Mouse (Mus musculus) limb, embryonic 12.5 days (tissue): ENCODE results near the gene Cobll1. TPM values are rescaled to one million over a fixed set of nuclear protein-coding genes. Genes with fewer than 3 reads are reported as not detected.

Experiments
- ATAC-seq: fragments of 200-750 bp; cut with Nextera tagmentation; 2 replicates; pipeline ENCODE4 v1.8.0; 2017; ENCODE audit warnings: low read depth, moderate TSS enrichment; ENCODE audit not compliant: insufficient number of reproducible peaks, insufficient read depth, low FRiP score, low TSS enrichment
- H3K27ac ChIP-seq: fragments of 300-500 bp; sonication (generic); 2 replicates; pipeline ENCODE4 v1.5.1; 2016; ENCODE audit warnings: mild to moderate bottlenecking, moderate library complexity
- H3K27me3 ChIP-seq: fragments of 300-500 bp; sonication (generic); 2 replicates; pipeline ENCODE4 v1.6.1; 2016; ENCODE audit warnings: mild to moderate bottlenecking, moderate library complexity
- H3K36me3 ChIP-seq: fragments of 300-500 bp; sonication (generic); 2 replicates; pipeline ENCODE4 v1.6.1; 2016; ENCODE audit warnings: mild to moderate bottlenecking, moderate library complexity
- H3K4me1 ChIP-seq: fragments of 300-500 bp; sonication (generic); replicated peaks from 2 replicates; pipeline ENCODE4 v1.6.1; 2016
- H3K4me2 ChIP-seq: fragments of 300-500 bp; sonication (generic); 2 replicates; pipeline ENCODE4 v1.6.1; 2016; ENCODE audit warnings: mild to moderate bottlenecking, moderate library complexity
- H3K4me3 ChIP-seq: fragments of 300-500 bp; sonication (generic); replicated peaks from 2 replicates; pipeline ENCODE4 v1.5.1; 2016; ENCODE audit warnings: mild to moderate bottlenecking
- H3K9ac ChIP-seq: fragments of 300-500 bp; sonication (generic); replicated peaks from 2 replicates; pipeline ENCODE4 v1.6.1; 2016; ENCODE audit warnings: mild to moderate bottlenecking, moderate library complexity
- H3K9me3 ChIP-seq: fragments of 300-500 bp; sonication (generic); 2 replicates; pipeline ENCODE4 v1.6.1; 2016; ENCODE audit warnings: mild to moderate bottlenecking, moderate library complexity
- WGBS: fragments of 180-500 bp; shearing (Covaris S2); methylation state at CpG from one replicate; pipeline ENCODE4 v1.1.7; 2016; 5-methylcytosine and 5-hydroxymethylcytosine counted together
- polyA plus RNA-seq: library from polyadenylated mRNA; unstranded; fragments of >200 nt; fragmentation: Nextera tagmentation; extraction: Ambion mirVana; gene quantifications from 2 replicates; pipeline ENCODE4 v1.2.1, GENCODE M21; 2016

The Cobll1 gene
- polyA plus RNA-seq, 1 experiment from 2014 or later, result 1.8 TPM

DNA sequence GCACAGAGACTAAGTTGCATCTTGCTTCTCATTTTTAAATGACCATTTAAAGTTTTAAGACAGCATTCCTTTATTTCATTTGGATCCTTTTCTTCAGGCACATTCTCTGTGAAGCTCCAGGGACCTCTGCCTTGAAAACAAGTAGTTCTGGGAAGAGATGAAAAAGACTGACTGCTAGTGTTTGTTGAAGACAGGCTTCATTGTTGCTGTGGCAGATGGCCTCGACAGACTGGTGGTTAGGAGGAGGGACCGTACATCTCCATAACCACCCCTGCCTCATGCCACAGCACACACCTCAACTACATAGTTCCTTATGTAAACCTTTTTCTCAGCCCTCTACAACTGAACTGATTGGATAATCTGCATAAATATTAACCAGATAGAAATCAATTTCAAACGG lies 161.7 kb downstream of the Cobll1 start:
- Histone ChIP-seq H3K9ac (no peak overlapping the region), H3K36me3 (no peaks in the 10 kb centered on the region), H3K4me3 (no peak overlapping the region), H3K27ac (no peak overlapping the region), H3K4me2 (no peak overlapping the region), H3K27me3 (no peaks in the 10 kb centered on the region), H3K9me3 (no peaks in the 10 kb centered on the region), H3K4me1 (no peaks in the 10 kb centered on the region)
- no peak for ATAC-seq
- WGBS, result 87% methylated on average over 3 of the region's 3 CpGs

DNA sequence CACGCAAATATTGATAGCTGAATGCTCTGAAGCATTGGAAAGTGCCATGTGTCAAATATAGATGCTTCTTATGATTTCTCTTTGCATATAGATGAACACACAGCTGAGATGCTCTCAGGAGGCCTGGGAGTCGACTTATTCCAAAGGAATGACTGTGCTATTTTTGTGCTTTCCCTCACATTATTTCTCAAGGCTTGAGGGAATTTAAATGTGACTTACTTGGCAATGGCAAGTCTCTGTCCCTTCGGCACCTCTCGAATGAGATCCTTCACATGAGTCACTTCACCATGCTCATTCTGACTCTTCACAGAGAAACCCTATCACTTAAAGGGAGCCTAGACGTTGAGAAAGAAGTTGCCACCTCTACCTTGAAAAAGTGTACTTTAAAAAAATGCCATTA lies 163.4 kb downstream of the Cobll1 start:
- no peak overlapping the region for H3K4me2 ChIP-seq
- no peaks in the 10 kb centered on the region for H3K27me3 ChIP-seq
- H3K4me3 ChIP-seq, result no peak overlapping the region
- no peak overlapping the region for H3K9ac ChIP-seq
- H3K27ac ChIP-seq, result no peak overlapping the region
- H3K9me3 ChIP-seq, result no peaks in the 10 kb centered on the region
- H3K36me3 ChIP-seq, result no peaks in the 10 kb centered on the region
- ATAC-seq, result no peak
- no peaks in the 10 kb centered on the region for H3K4me1 ChIP-seq
- 94% methylated on average over 5 of the region's 5 CpGs for WGBS

DNA sequence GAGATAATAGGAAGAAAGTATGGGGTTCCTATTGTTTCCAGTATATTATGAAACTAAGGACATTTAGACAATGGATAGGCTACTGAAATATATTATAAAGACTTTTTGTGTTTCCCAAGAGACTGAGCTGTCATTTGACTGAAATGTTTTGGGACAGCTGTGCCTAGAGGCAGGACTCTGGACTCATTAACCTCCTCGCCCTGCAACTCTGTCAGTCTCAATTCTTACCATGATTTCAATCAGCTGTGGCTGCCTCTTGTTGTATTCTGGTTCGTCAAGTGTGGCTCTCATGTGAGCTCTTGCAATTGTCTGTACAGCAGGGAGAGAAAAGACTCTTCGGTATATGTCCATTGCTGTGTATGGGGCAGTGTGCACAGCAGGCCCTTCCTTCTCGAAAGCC lies 163.8 kb downstream of the Cobll1 start:
- Histone ChIP-seq H3K4me1 (no peaks in the 10 kb centered on the region), H3K4me2 (no peak overlapping the region), H3K9ac (no peak overlapping the region), H3K4me3 (no peak overlapping the region), H3K36me3 (no peaks in the 10 kb centered on the region), H3K9me3 (no peaks in the 10 kb centered on the region), H3K27me3 (no peaks in the 10 kb centered on the region), H3K27ac (no peak overlapping the region)
- 76% methylated on average over 4 of the region's 4 CpGs for WGBS
- no peak for ATAC-seq

DNA sequence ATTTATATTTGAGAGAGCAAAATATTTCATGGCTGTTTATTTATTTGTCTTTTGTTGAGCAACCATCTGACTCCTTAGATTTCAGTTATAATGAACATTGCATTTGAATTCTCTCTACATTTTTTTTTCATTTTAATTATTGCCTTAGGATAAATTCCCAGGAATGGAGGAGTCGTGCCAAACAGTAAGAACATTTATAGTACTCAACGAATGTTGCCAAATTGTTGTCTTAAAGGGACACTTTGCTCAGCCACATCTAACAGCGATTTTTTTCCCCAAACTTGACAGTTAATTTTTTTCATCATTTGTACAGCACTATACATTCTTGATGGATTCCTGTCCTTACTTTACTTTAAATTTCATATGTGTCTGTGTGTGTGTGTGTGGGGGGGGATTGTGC lies 167.0 kb downstream of the Cobll1 start:
- WGBS, result 74% methylated on average over 3 of the region's 3 CpGs
- Histone ChIP-seq H3K4me2 (no peak overlapping the region), H3K27ac (no peak overlapping the region), H3K27me3 (no peaks in the 10 kb centered on the region), H3K4me1 (no peaks in the 10 kb centered on the region), H3K9me3 (no peaks in the 10 kb centered on the region), H3K4me3 (no peak overlapping the region), H3K9ac (no peak overlapping the region), H3K36me3 (no peaks in the 10 kb centered on the region)
- ATAC-seq, result no peak

DNA sequence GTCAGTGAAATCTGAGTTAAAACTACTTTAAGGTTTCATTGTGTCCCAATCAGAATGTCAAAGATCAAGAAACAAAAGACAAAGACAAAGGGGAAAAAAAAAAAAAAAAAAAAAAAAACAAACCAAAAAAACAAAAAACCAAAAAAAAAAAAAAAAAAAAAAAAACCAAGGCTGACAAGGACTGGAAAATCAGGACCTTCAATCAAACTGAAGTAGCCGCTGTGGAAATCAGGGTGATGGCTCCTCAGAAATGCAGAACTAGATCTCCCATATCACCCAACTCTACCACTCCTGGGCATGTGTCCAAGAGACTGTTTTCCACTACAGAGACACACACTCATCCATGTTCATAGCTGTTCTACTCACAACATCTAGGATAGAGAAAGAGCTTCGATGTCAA lies 185.4 kb downstream of the Cobll1 start:
- Histone ChIP-seq H3K4me1 (no peaks in the 10 kb centered on the region), H3K4me3 (no peak overlapping the region), H3K27me3 (no peaks in the 10 kb centered on the region), H3K27ac (no peak overlapping the region), H3K36me3 (no peaks in the 10 kb centered on the region), H3K4me2 (no peak overlapping the region), H3K9me3 (no peaks in the 10 kb centered on the region), H3K9ac (no peak overlapping the region)
- 87% methylated on average over 2 of the region's 2 CpGs for WGBS
- ATAC-seq, result no peak

DNA sequence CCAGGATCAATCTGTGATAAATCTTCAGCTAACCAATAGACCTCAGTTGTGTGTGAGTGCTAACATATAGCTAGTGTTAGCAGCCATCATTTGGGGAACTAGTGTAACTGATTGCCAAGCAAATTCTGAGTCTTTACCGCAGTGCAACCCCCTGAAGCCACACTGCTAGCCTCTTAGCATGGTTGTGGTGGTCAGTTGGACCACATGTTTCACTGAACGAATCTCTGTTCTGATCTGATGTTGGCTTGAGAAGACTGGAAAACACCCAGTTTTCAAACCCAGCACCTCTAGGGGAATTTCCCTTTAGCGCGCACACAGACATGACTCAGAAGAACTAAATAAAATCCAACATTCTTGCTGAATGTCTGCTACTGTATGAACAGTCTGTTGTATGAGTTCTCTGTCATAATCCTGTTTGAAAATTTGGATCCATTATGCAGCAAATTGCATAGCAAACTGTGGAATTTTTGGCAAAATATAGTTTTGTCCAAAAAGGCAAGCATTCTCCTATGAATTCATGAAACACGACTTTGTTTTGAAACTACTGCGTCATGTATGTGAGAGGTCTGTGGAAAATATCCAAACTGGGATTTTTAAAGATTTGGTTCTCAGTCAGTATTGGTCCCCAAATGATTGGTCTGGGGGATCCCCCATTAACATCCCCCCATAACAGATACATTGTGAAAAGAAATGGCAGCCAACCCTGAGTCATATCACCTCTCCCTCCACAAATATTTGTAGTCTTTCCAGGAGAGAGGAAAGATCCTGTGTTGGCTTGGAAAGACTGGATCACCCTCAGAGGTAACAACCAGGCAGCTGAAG lies 186.8 kb downstream of the Cobll1 start:
- Histone ChIP-seq H3K27me3 (no peaks in the 10 kb centered on the region), H3K9ac (no peak overlapping the region), H3K27ac (no peak overlapping the region), H3K9me3 (no peaks in the 10 kb centered on the region), H3K4me3 (no peak overlapping the region), H3K4me1 (no peaks in the 10 kb centered on the region), H3K36me3 (no peaks in the 10 kb centered on the region), H3K4me2 (no peak overlapping the region)
- WGBS, result 91% methylated on average over 6 of the region's 6 CpGs
- no peak for ATAC-seq

DNA sequence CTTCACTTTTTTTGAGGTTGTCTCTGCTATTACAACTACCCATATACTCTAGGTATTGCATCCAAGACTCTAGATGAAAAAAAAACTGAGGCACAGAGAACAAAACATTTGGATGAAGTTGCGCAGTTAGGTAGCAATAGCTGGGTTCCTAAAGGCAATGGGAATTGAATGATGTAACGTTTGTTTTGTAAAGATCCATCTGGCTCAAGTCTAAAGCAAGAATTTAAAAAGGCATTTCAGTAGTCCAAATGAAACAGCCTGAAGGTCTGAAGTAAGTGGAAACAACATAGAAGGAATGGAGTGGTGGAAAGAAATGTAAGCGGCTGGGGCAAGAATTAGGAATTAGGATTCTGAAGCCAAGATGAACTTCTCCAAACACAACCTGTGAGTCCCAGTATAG lies 188.4 kb downstream of the Cobll1 start:
- Histone ChIP-seq H3K36me3 (no peaks in the 10 kb centered on the region), H3K4me3 (no peak overlapping the region), H3K9ac (no peak overlapping the region), H3K27me3 (no peaks in the 10 kb centered on the region), H3K4me2 (no peak overlapping the region), H3K9me3 (no peaks in the 10 kb centered on the region), H3K4me1 (no peaks in the 10 kb centered on the region), H3K27ac (no peak overlapping the region)
- no peak for ATAC-seq
- WGBS, result 88% methylated on average over 3 of the region's 3 CpGs

DNA sequence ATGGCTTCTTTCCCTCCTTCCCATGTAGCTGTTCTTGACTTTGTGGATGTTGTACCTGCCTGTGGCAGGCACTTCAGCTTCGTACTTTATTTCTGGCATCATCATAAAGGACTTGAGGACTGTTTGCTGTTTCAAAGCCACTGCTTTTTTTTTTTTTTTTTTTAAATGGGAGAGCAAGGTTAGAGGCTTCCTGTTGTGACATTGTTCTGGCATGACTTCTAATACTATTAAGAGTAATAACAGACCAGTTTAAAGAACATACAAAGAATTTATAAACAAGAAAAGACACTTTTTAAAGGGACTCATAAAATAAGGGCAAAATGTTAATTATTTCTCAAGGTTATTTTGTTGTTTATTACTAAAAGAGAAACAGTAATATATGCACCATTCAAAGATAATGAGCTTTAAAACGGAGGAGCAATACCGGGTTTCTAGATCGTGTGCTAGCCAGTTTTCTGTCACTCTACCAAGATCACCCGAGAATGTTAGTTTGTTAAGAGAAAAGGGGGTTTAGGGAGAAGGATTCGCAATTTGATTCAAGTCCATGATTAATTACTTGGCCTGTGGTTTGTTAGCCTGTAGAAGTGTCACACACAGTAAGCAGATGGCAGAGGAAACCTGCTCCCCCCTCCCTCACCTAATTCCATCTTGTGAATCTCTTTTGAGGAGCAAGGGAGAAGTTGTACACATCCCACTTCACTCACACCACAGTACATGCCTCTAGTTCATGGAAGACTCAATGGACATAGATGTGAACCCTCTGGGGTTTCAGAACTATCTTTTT lies 190.8 kb downstream of the Cobll1 start:
- H3K9me3 ChIP-seq, result no peaks in the 10 kb centered on the region
- H3K4me2 ChIP-seq, result no peak overlapping the region
- H3K9ac ChIP-seq, result no peak overlapping the region
- H3K4me3 ChIP-seq, result no peak overlapping the region
- no peaks in the 10 kb centered on the region for H3K4me1 ChIP-seq
- WGBS, result 50% methylated on average over 6 of the region's 6 CpGs
- no peaks in the 10 kb centered on the region for H3K27me3 ChIP-seq
- ATAC-seq, result no peak
- no peak overlapping the region for H3K27ac ChIP-seq
- no peaks in the 10 kb centered on the region for H3K36me3 ChIP-seq

Other genes with a start within 250 kb of the Cobll1 start
- gene Grb14, start 214.4 kb downstream of the Cobll1 start, polyA plus RNA-seq, result 4.9 and 5.6 TPM in 2 replicates
- gene Slc38a11, start 124.6 kb upstream of the Cobll1 start, polyA plus RNA-seq, result 0.52 and 0.53 TPM in 2 replicates